Mouse (Mus musculus) midbrain, embryonic 12.5 days (tissue): ENCODE measurements around the gene Scgb2b26. TPM values are rescaled to one million over a fixed set of nuclear protein-coding genes. Genes with fewer than 3 reads are reported as not detected.
"Not testable (repeated sequence)": the region's sequence is repeated elsewhere in the genome, so short reads cannot be mapped to it uniquely, and the experiment has no call there.

Experiments
- ATAC-seq: fragments of 200-750 bp; cut with Nextera tagmentation; 2 replicates; pipeline ENCODE4 v1.8.0; 2017; ENCODE audit warnings: low read depth, moderate TSS enrichment, moderate library complexity; ENCODE audit not compliant: low FRiP score
- H3K27ac ChIP-seq: fragments of 300-500 bp; sonication (generic); replicated peaks from 2 replicates; pipeline ENCODE4 v1.5.1; 2016; ENCODE audit warnings: mild to moderate bottlenecking
- H3K27me3 ChIP-seq: fragments of 300-500 bp; sonication (generic); 2 replicates; pipeline ENCODE4 v1.6.1; 2016; ENCODE audit warnings: mild to moderate bottlenecking
- H3K36me3 ChIP-seq: fragments of 300-500 bp; sonication (generic); 2 replicates; pipeline ENCODE4 v1.6.1; 2016
- H3K4me1 ChIP-seq: fragments of 300-500 bp; sonication (generic); 2 replicates; pipeline ENCODE4 v1.6.1; 2016
- H3K4me2 ChIP-seq: fragments of 300-500 bp; sonication (generic); replicated peaks from 2 replicates; pipeline ENCODE4 v1.6.1; 2016; ENCODE audit warnings: mild to moderate bottlenecking, moderate library complexity
- H3K4me3 ChIP-seq: fragments of 300-500 bp; sonication (generic); 2 replicates; pipeline ENCODE4 v1.5.1; 2016; ENCODE audit warnings: mild to moderate bottlenecking
- H3K9ac ChIP-seq: fragments of 300-500 bp; sonication (generic); replicated peaks from 2 replicates; pipeline ENCODE4 v1.6.1; 2016; ENCODE audit warnings: mild to moderate bottlenecking, moderate library complexity
- H3K9me3 ChIP-seq: fragments of 300-500 bp; sonication (generic); 2 replicates; pipeline ENCODE4 v1.6.1; 2016; ENCODE audit warnings: mild to moderate bottlenecking
- WGBS: fragments of 180-500 bp; shearing (Covaris S2); methylation state at CpG from one replicate; pipeline ENCODE4 v1.1.7; 2016; 5-methylcytosine and 5-hydroxymethylcytosine counted together
- polyA plus RNA-seq: library from polyadenylated mRNA; unstranded; fragments of >200 nt; fragmentation: Nextera tagmentation; extraction: Ambion mirVana; gene quantifications from 2 replicates; pipeline ENCODE4 v1.2.1, GENCODE M21; 2016

Scgb2b26 gene
- polyA plus RNA-seq = not detected in 2 replicates

DNA sequence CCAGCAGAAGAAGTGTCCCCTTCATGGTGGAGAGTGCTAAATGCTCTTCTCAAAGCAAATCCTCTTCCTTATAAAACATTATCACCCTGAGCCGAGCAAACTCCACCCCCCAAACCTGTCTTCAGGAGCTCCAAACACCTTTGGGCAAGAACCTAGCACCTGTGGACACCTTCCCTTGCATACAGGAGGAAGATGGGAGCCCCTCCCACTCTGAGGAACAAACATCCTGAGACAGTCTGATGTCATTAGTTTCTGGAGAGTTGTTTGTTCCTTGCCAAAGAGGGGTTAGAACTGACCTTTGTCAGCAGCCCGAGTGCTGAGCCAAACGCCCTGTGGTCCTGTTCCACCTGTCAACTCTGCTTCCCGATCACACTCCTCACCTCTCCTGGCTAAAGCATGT is at the start of gene Scgb2b26:
TSS of gene Scgb2b26 (minus strand) at position 101 of the 400 bp plus-strand sequence.
- Histone ChIP-seq H3K4me2 (no peak within 1 kb of the TSS), H3K9ac (no peak within 1 kb of the TSS), H3K4me3 (no peak within 1 kb of the TSS), H3K9me3 (peaks cover 60% of the 10 kb centered on the region), H3K27ac (no peak within 1 kb of the TSS), H3K36me3 (no peaks in the 10 kb centered on the region), H3K4me1 (no peaks in the 10 kb centered on the region), H3K27me3 (no peaks in the 10 kb centered on the region)
- WGBS = 87% methylated on average over 4 of the region's 4 CpGs
- ATAC-seq = no peak

- WGBS = 36% methylated on average over 8 of the region's 9 CpGs
- H3K4me1 ChIP-seq, ATAC-seq, H3K4me3 ChIP-seq, H3K27me3 ChIP-seq, H3K9ac ChIP-seq, H3K4me2 ChIP-seq, H3K27ac ChIP-seq, H3K36me3 ChIP-seq: not testable (repeated sequence)
- peaks cover 22% of the 10 kb centered on the region; the same call in 1 of the 2 replicates for H3K9me3 ChIP-seq
Measured at GRCm38 (mm10) chr7:33982281-33982680, 37.4 kb upstream of the Scgb2b26 start.

DNA sequence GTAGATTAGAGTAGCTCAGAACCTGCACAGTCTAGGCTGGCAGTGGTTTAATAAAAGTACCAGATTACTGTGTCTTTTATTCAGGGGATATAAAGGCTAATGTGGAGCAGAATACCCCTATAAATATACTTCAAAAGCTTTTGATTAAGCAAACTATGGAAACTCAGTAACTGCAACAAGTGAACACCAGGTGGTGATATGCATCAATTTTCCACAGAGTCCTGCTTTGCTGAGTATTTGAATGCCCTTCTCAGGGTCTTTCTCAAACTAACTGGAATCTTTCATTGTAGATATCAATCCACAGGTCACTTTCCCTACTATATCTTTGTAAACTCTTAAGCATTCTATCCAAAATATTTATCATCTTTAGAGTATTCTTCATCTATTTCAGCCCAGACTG is 41.9 kb downstream of the Scgb2b26 start:
- Histone ChIP-seq H3K36me3 (no peaks in the 10 kb centered on the region), H3K9me3 (peaks cover 45% of the 10 kb centered on the region), H3K27me3 (no peaks in the 10 kb centered on the region), H3K4me3 (no peak overlapping the region), H3K4me2 (no peak overlapping the region), H3K27ac (no peak overlapping the region), H3K4me1 (no peaks in the 10 kb centered on the region), H3K9ac (no peak overlapping the region)
- no peak for ATAC-seq

- no peaks in the 10 kb centered on the region for H3K4me1 ChIP-seq
- H3K4me3 ChIP-seq = no peak overlapping the region
- 82% methylated on average over 2 of the region's 2 CpGs for WGBS
- no peaks in the 10 kb centered on the region for H3K36me3 ChIP-seq
- no peak for ATAC-seq
- no peaks in the 10 kb centered on the region for H3K27me3 ChIP-seq
- H3K9ac ChIP-seq = no peak overlapping the region
- no peak overlapping the region for H3K4me2 ChIP-seq
- H3K9me3 ChIP-seq = peaks cover 61% of the 10 kb centered on the region
- H3K27ac ChIP-seq = no peak overlapping the region
Measured at GRCm38 (mm10) chr7:33900803-33901202, 44.0 kb downstream of the Scgb2b26 start.

GRCm38 (mm10) chr7:33900007-33900406 is 44.8 kb downstream of the Scgb2b26 start:
- Histone ChIP-seq H3K4me3 (no peak overlapping the region), H3K9ac (no peak overlapping the region), H3K27me3 (no peaks in the 10 kb centered on the region), H3K27ac (no peak overlapping the region), H3K9me3 (peaks cover 66% of the 10 kb centered on the region), H3K4me1 (no peaks in the 10 kb centered on the region), H3K36me3 (no peaks in the 10 kb centered on the region), H3K4me2 (no peak overlapping the region)
- no peak for ATAC-seq
- WGBS = 65% methylated on average over 2 of the region's 2 CpGs

Other genes with a start within 250 kb of the Scgb2b26 start
- gene Scgb2b24, start 205.7 kb downstream of the Scgb2b26 start, polyA plus RNA-seq = not detected in 2 replicates
- gene Scgb1b24, start 201.2 kb downstream of the Scgb2b26 start, polyA plus RNA-seq = not detected in 2 replicates
- not detected in 2 replicates for gene Scgb2b27, start 68.9 kb upstream of the Scgb2b26 start, polyA plus RNA-seq
- gene Scgb1b27, start 76.4 kb upstream of the Scgb2b26 start, polyA plus RNA-seq = not detected in 2 replicates
- gene Scgb1b30, start 150.4 kb upstream of the Scgb2b26 start, polyA plus RNA-seq = not detected in 2 replicates
- gene Wtip, start 188.2 kb upstream of the Scgb2b26 start, polyA plus RNA-seq = 3.0 and 3.8 TPM in 2 replicates
- gene Uba2, start 224.6 kb upstream of the Scgb2b26 start, polyA plus RNA-seq = 247 TPM in 2 replicates